Mouse (Mus musculus): Measurements from ENCODE around the gene Mcm2. TPM values are rescaled to one million over a fixed set of nuclear protein-coding genes. Genes with fewer than 3 reads are reported as not detected.

Gene Mcm2
- 0.29 TPM for polyA plus RNA-seq (2014; fragmentation: Illumina TruSeq; extraction: RNeasy Lipid Tissue Mini Kit (QIAGEN cat#74804); ENCODE audit: low read depth, low replicate concordance)

DNA sequence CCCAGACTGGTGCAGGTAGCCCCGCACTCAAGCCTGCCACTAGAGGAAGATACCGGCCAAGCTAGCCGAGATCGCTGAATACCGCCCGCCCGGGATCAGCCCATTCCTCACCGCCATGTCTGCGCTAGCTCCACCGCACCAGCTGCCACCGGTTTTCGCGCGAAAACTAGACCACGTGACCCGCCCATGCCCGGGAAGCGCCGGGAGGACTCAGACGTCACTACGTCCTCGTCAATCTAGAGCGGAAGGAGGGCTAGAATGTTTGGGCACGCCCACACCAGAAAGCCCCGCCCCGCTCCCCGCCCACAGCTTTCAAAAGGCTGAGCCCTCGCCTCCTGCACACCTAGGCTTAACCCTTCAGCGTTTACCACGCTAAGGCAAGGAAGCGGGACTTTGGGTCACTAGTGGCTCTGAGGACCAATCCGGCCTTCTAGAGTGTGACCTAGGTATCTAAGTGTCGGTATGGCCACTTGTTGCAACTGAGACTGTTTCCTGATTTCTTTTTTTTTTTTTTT lies at the start of gene Mcm2:
Gene Mcm2 (minus strand): TSS at position 247 of the 515 bp plus-strand sequence.

DNA sequence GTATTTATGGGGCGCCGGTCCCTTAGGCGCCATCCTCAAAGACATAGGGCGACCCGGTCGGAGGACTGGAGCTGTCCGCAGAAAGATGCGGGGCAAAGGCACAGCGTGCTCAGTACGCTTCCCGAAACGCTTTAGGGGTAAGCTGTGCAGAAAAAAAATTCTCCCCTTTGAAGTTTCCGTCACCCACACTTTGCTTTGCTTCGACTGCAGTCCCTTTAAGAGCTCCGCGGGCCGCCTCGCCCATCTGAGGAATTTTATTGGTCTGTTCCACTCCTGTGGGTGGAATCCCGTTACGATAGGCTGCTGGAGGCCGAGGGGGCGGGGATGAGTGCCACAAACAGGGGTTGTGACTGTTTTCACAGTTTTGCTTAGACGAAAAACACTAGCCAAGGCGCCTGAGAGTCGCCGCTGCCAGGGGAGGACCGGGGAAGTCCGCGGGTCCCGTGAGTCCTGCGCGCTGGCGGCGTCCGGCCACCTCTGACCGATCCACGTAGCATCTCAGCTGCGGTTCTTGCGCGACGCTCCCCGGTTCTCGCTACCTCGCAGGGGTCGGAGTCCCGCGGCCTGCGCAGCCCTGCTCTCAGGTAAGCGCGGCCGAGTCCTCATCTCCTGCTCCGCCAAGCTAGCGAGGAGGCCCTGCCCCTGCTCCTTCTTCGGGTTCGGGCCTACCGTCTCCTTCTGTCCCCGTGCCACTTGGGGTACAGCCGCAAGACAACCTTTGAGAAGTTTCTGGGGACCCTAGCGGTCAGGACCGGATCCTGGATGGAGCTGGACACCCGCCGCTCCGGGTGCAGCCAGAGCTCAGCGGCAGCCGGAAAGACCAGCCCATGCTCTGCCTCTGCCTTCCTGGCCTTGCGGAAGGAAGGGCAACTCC lies 3.6 kb upstream of the Mcm2 start, which contains the start of gene Tpra1:
Gene Tpra1 (plus strand): TSS at position 305 of the 874 bp plus-strand sequence.

DNA sequence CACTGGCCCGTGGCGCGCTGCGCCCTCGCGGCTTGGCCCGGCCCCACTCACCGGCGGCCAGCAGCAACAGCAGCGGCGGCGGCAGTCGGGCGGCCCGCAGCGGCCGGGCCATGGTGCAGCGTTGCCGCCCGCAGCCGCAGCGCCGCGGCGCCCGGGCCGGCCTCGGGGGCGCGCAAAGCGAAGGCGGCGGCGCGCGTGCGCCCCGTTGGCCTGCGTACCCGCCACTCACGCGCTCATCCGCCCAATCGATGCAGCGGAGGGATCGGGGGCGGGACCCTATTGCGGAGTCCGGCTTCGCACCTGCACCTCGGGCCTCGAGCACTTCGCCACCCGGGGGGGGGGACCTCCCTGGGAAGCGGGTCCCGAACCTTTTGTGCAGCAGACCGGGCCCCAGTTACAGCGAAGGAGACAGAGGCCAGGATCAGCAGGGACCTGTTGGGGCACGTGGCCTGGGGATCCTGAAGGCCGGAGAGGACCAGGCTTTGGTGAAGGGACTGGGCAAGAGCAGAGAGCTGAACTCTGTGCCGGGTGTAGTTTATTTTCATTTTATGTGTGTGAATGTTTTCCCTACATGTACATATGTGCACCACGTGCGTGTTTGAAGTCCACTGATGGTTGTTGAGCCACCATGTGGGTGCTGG lies 23.6 kb downstream of the Mcm2 start, which contains the start of gene Podxl2:
Gene Podxl2 (minus strand): TSS at position 177 of the 641 bp plus-strand sequence.

DNA sequence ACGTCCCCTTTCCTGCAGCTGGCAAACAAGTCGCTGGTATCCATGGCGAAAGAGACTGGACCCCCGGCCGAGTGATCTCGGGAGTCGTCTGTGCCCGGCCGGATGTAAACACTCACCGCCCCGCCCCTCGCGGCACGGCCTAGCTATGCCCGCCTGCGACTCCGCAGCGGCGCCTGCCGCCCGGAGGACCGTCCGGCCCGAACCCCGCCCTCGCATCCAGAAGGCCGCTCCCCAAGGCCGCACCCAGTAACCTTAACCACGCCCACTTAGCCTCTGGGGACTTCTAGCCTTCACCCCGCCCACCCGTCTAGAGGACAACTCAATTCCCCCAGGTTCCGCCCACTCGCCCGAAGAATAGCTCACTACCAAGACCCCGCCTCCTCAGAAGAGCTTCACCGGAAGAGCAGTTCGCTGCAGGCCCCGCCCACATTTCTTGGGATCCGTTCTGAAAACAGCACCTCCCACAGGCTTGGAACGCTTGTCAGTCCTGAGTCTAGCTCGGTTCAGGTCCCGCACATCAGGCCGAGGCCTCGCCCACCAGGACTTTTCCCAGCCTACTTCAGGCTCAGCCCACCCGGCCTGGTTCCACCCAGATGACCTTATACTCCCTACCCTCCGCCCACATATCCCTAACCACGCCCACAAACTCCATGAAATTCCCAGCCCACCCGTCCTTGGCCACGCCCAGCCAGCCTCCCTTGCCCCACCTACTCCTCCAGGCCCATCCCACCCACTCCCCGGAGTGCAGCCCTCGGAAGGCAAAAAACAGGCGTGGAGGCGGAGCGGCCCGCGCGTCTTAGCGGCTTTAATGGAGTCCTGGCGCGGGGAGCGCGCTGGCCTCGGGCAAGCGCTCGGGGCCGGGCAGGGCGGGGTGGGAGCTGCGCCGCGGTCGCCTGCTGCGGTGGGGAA lies 56.5 kb downstream of the Mcm2 start, which contains the start of gene Abtb1:
Gene Abtb1 (minus strand): TSS at position 204 of the 909 bp plus-strand sequence.

Other genes with a start within 250 kb of the Mcm2 start
- gene Mgll, start 174.4 kb downstream of the Mcm2 start, polyA plus RNA-seq (2014; fragmentation: Illumina TruSeq; extraction: RNeasy Lipid Tissue Mini Kit (QIAGEN cat#74804); ENCODE audit: low read depth, low replicate concordance): 25.3 TPM
- 1.1 TPM for gene Abtb1, start 56.8 kb downstream of the Mcm2 start, polyA plus RNA-seq (2014; fragmentation: Illumina TruSeq; extraction: RNeasy Lipid Tissue Mini Kit (QIAGEN cat#74804); ENCODE audit: low read depth, low replicate concordance)
- gene Podxl2, start 23.7 kb downstream of the Mcm2 start, polyA plus RNA-seq (2014; fragmentation: Illumina TruSeq; extraction: RNeasy Lipid Tissue Mini Kit (QIAGEN cat#74804); ENCODE audit: low read depth, low replicate concordance): not detected
- 7.5 TPM for gene Tpra1, start 3.5 kb upstream of the Mcm2 start, polyA plus RNA-seq (2014; fragmentation: Illumina TruSeq; extraction: RNeasy Lipid Tissue Mini Kit (QIAGEN cat#74804); ENCODE audit: low read depth, low replicate concordance)

Measured in liver, adult 10 weeks (tissue).